26 mouse cellular contexts compared by ENCODE assay signal in the genomic region with DNA sequence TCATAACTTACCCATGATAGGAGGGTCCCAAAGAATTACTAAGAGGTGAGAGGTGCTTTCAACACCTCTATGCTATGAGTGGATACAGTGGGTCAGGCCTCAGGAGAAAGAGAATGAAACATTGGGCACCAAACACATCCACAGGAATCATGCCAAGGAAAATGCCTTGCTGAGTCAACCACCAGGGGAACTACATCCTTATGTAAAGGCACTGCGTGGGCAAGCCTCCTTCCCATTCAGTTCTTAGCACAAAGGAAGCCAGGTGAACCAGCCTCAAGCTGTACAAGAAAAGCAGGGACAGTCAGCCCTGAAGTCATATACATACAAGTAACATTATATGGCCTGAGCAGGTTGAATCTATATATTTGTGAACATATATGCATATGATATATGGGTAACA. TPM values are rescaled to one million over a fixed set of nuclear protein-coding genes. Genes with fewer than 3 reads are reported as not detected.
DNase-seq lines count a peak whose midpoint lies in the region; ATAC-seq and TF ChIP-seq lines count a peak whose summit lies in the region.
"Had no signal": no experiment of that assay in that cellular context is flagged by ENCODE, and none has a peak within 500 bp of the region (broad histone marks: within the 10 kb centered on the region; RNA-seq: fewer than 3 reads in every experiment).

No protein-coding gene starts in this region.

- no peaks in the 10 kb centered on the region for H3K27me3 ChIP-seq in liver, embryonic 11.5 days (replicated peaks; ENCODE audit: control insufficient read depth, insufficient read depth, low read length)
- H3K27me3 ChIP-seq: liver, embryonic 13.5 days; midbrain, embryonic 13.5 days; neural tube, embryonic 13.5 days had no signal

- 78% methylated on average over 1 of the region's 1 CpGs for WGBS in liver, embryonic 11.5 days

- H3K9me3 ChIP-seq in liver, embryonic 11.5 days (ENCODE audit: control insufficient read depth, low read length): no peaks in the 10 kb centered on the region
- H3K9me3 ChIP-seq: heart, embryonic 12.5 days; liver, embryonic 13.5 days; midbrain, embryonic 13.5 days; neural tube, embryonic 13.5 days had no signal

- H3K27ac ChIP-seq in cortical plate, adult 2 months (ENCODE audit: insufficient read depth, low read length): no peak overlapping the region
- no peak overlapping the region for H3K27ac ChIP-seq in liver, embryonic 11.5 days (ENCODE audit: low read depth, low read length)
- H3K27ac ChIP-seq: hindbrain, embryonic 14.5 days; liver, embryonic 13.5 days; macrophage; midbrain, embryonic 13.5 days; neural tube, embryonic 13.5 days had no signal

- no peak for TF ChIP-seq POLR2A in cortical plate, adult 2 months (IDR thresholded peaks at IDR 0.05; ENCODE audit: extremely low read depth, insufficient read depth, low read length)

- no peaks in the 10 kb centered on the region for H3K4me1 ChIP-seq in cortical plate, adult 2 months (ENCODE audit: control insufficient read depth, insufficient read depth, low read length)
- H3K4me1 ChIP-seq in liver, embryonic 11.5 days (replicated peaks; ENCODE audit: control insufficient read depth, insufficient read depth, low read length): no peaks in the 10 kb centered on the region
- H3K4me1 ChIP-seq: heart, embryonic 12.5 days; liver, embryonic 13.5 days; midbrain, embryonic 13.5 days; neural tube, embryonic 13.5 days had no signal

- ATAC-seq in liver, embryonic 11.5 days (replicated peaks; ENCODE audit: low FRiP score): no peak
- ATAC-seq: forebrain, embryonic 16.5 days; midbrain, embryonic 13.5 days had no signal

- no peak overlapping the region for H3K4me2 ChIP-seq in liver, embryonic 11.5 days
- H3K4me2 ChIP-seq: heart, embryonic 12.5 days; hindbrain, embryonic 14.5 days; liver, embryonic 13.5 days; midbrain, embryonic 13.5 days; neural tube, embryonic 13.5 days had no signal

- H3K36me3 ChIP-seq in liver, embryonic 11.5 days (ENCODE audit: control insufficient read depth, insufficient read depth, low read length): no peaks in the 10 kb centered on the region
- H3K36me3 ChIP-seq: heart, embryonic 12.5 days; liver, embryonic 13.5 days; midbrain, embryonic 13.5 days; neural tube, embryonic 13.5 days had no signal

- no peak overlapping the region for H3K4me3 ChIP-seq in cortical plate, adult 2 months (ENCODE audit: insufficient read depth, low read length)
- H3K4me3 ChIP-seq in liver, embryonic 11.5 days (ENCODE audit: low read depth, low read length): no peak overlapping the region
- H3K4me3 ChIP-seq: erythroblast, embryonic 14.5 days; heart, embryonic 12.5 days; liver, embryonic 13.5 days; midbrain, embryonic 13.5 days; neural tube, embryonic 13.5 days had no signal

- DNase-seq in frontal cortex, adult 2 months (ENCODE audit: extremely low spot score in 1 of 2, low spot score in 1 of 2): peak; percentile 11 to 68
- DNase-seq in frontal cortex, postnatal 10 days (ENCODE audit: low spot score in 2 of 2): no peak
- DNase-seq in right cerebral cortex, adult 18-20 months: peak; percentile 61
- no peak for DNase-seq in right cerebral cortex, postnatal 4 days
- DNase-seq in liver, embryonic 11.5 days (ENCODE audit: low spot score): no peak
- DNase-seq in heart, adult 11 months: no peak
- DNase-seq: adrenal gland, postnatal 14 days; cerebellum, adult 11-12 months; cerebellum, postnatal 10 days; gastrocnemius, postnatal 25 days; heart, adult 18-20 months; kidney, adult 11 months; kidney, postnatal 14 days; liver, embryonic 13.5 days; lung, adult 2 months; lung, postnatal 10 days; thymus, postnatal 25 days had no signal

- H3K9ac ChIP-seq in liver, embryonic 11.5 days (ENCODE audit: low read depth, low read length): no peak overlapping the region
- H3K9ac ChIP-seq: heart, embryonic 12.5 days; hindbrain, embryonic 14.5 days; liver, embryonic 13.5 days; midbrain, embryonic 13.5 days; neural tube, embryonic 13.5 days had no signal

- TF ChIP-seq CTCF in cortical plate, adult 2 months (IDR thresholded peaks at IDR 0.05; ENCODE audit: extremely low read depth, insufficient read depth, low read length): 0 out of 2 replicates have a peak, but pooled peaks have one; percentile 7

RNA-seq across cellular contexts. Expression of a gene that starts 53.8 kb away (rescaled TPM):
- polyA plus RNA-seq in frontal cortex, adult 2 months (2012; rRNA removed): 0.10 and 0.13 TPM in 2 replicates
- polyA plus RNA-seq in cortical plate, adult 2 months (2012; rRNA removed): 0.15 and 0.19 TPM in 2 replicates
- polyA plus RNA-seq in liver, embryonic 11.5 days (2014; fragmentation: Nextera tagmentation; extraction: Ambion mirVana): not detected in 2 replicates
- polyA plus RNA-seq: erythroblast, embryonic 14.5 days; kidney, embryonic 14.5 days; liver, embryonic 13.5 days; macrophage had no signal

RNA-seq across cellular contexts. Expression of a gene that starts 54.7 kb away (rescaled TPM):
- polyA plus RNA-seq in frontal cortex, adult 2 months (2012; rRNA removed): 371 and 372 TPM in 2 replicates
- 407 and 416 TPM in 2 replicates for polyA plus RNA-seq in cortical plate, adult 2 months (2012; rRNA removed)
- 64.2 and 71.0 TPM in 2 replicates for polyA plus RNA-seq in liver, embryonic 11.5 days (2014; fragmentation: Nextera tagmentation; extraction: Ambion mirVana)

Comparison
In these comparisons a context has a peak if more than half of its experiments do, and no peak if none do; other contexts are left out.
1. DNase-seq: peak in frontal cortex, adult 2 months (2 of 2) and right cerebral cortex, adult 18-20 months (single experiment); none in frontal cortex, postnatal 10 days (0 of 2), right cerebral cortex, postnatal 4 days (single experiment), liver, embryonic 11.5 days (single experiment) and heart, adult 11 months (single experiment).